Mouse (Mus musculus): ENCODE results near the gene Pik3r3.

GRCm38 (mm10) chr4:116176543-116176988, 44.9 kb upstream of the Pik3r3 start:
- no peak for TF ChIP-seq CHD2 (IDR thresholded peaks at IDR 0.05; ENCODE audit: low read depth, low read length)
- no peak for TF ChIP-seq HCFC1 (IDR thresholded peaks at IDR 0.05; ENCODE audit: borderline replicate concordance, insufficient read depth, low read length)
- no peak for TF ChIP-seq ZNF384 (IDR thresholded peaks at IDR 0.05; ENCODE audit: low read depth, low read length)
- TF ChIP-seq MAFK (IDR thresholded peaks at IDR 0.05; ENCODE audit: insufficient read depth, low read depth, low read length): no peak

All from ES-E14 (cell line).